Mouse (Mus musculus) midbrain, embryonic 12.5 days (tissue): Measurements from ENCODE around the gene Dhrs7c. TPM values are rescaled to one million over a fixed set of nuclear protein-coding genes. Genes with fewer than 3 reads are reported as not detected.

Experiments
- ATAC-seq: fragments of 200-750 bp; cut with Nextera tagmentation; 2 replicates; pipeline ENCODE4 v1.8.0; 2017; ENCODE audit warnings: low read depth, moderate TSS enrichment, moderate library complexity; ENCODE audit not compliant: low FRiP score
- H3K27ac ChIP-seq: fragments of 300-500 bp; sonication (generic); replicated peaks from 2 replicates; pipeline ENCODE4 v1.5.1; 2016; ENCODE audit warnings: mild to moderate bottlenecking
- H3K27me3 ChIP-seq: fragments of 300-500 bp; sonication (generic); 2 replicates; pipeline ENCODE4 v1.6.1; 2016; ENCODE audit warnings: mild to moderate bottlenecking
- H3K36me3 ChIP-seq: fragments of 300-500 bp; sonication (generic); 2 replicates; pipeline ENCODE4 v1.6.1; 2016
- H3K4me1 ChIP-seq: fragments of 300-500 bp; sonication (generic); 2 replicates; pipeline ENCODE4 v1.6.1; 2016
- H3K4me2 ChIP-seq: fragments of 300-500 bp; sonication (generic); replicated peaks from 2 replicates; pipeline ENCODE4 v1.6.1; 2016; ENCODE audit warnings: mild to moderate bottlenecking, moderate library complexity
- H3K4me3 ChIP-seq: fragments of 300-500 bp; sonication (generic); 2 replicates; pipeline ENCODE4 v1.5.1; 2016; ENCODE audit warnings: mild to moderate bottlenecking
- H3K9ac ChIP-seq: fragments of 300-500 bp; sonication (generic); replicated peaks from 2 replicates; pipeline ENCODE4 v1.6.1; 2016; ENCODE audit warnings: mild to moderate bottlenecking, moderate library complexity
- H3K9me3 ChIP-seq: fragments of 300-500 bp; sonication (generic); 2 replicates; pipeline ENCODE4 v1.6.1; 2016; ENCODE audit warnings: mild to moderate bottlenecking
- WGBS: fragments of 180-500 bp; shearing (Covaris S2); methylation state at CpG from one replicate; pipeline ENCODE4 v1.1.7; 2016; 5-methylcytosine and 5-hydroxymethylcytosine counted together
- polyA plus RNA-seq: library from polyadenylated mRNA; unstranded; fragments of >200 nt; fragmentation: Nextera tagmentation; extraction: Ambion mirVana; gene quantifications from 2 replicates; pipeline ENCODE4 v1.2.1, GENCODE M21; 2016

Dhrs7c gene
- polyA plus RNA-seq, 1 experiment from 2014 or later, result not detected

- no peak for ATAC-seq
- 80% methylated on average over 5 of the region's 5 CpGs for WGBS
- no peaks in the 10 kb centered on the region for H3K9me3 ChIP-seq
These were observed 10.1 kb downstream of the Dhrs7c start for GRCm38 (mm10) chr11:67808051-67808450.

GRCm38 (mm10) chr11:67811535-67811934 is 13.5 kb downstream of the Dhrs7c start:
- no peak for ATAC-seq
- Histone ChIP-seq H3K4me2 (no peak overlapping the region), H3K27ac (no peak overlapping the region), H3K27me3 (no peaks in the 10 kb centered on the region), H3K36me3 (no peaks in the 10 kb centered on the region), H3K4me3 (no peak overlapping the region), H3K9me3 (no peaks in the 10 kb centered on the region), H3K9ac (no peak overlapping the region), H3K4me1 (no peaks in the 10 kb centered on the region)
- 76% methylated on average over 6 of the region's 6 CpGs for WGBS

More at GRCm38 (mm10) chr11:67808051-67808450, 10.1 kb downstream of the Dhrs7c start:
- Histone ChIP-seq H3K36me3 (no peaks in the 10 kb centered on the region), H3K27ac (no peak overlapping the region), H3K4me3 (no peak overlapping the region), H3K27me3 (no peaks in the 10 kb centered on the region), H3K4me1 (no peaks in the 10 kb centered on the region), H3K4me2 (no peak overlapping the region), H3K9ac (no peak overlapping the region)

GRCm38 (mm10) chr11:67819604-67820003 is 21.6 kb downstream of the Dhrs7c start:
- WGBS, result 17% methylated on average over 5 of the region's 5 CpGs
- Histone ChIP-seq H3K4me2 (peak overlapping the region; percentile 34), H3K4me3 (no peak overlapping the region), H3K9ac (no peak overlapping the region), H3K4me1 (peaks cover 3% of the 10 kb centered on the region; the same call in 1 of the 2 replicates), H3K9me3 (no peaks in the 10 kb centered on the region), H3K27ac (no peak overlapping the region), H3K36me3 (no peaks in the 10 kb centered on the region), H3K27me3 (no peaks in the 10 kb centered on the region)
- no peak for ATAC-seq

- H3K27ac ChIP-seq, result no peak overlapping the region
- no peak for ATAC-seq
- no peaks in the 10 kb centered on the region for H3K27me3 ChIP-seq
- H3K9ac ChIP-seq, result no peak overlapping the region
- H3K4me2 ChIP-seq, result no peak overlapping the region
- H3K4me3 ChIP-seq, result no peak overlapping the region
- WGBS, result 30% methylated on average over 4 of the region's 4 CpGs
- H3K36me3 ChIP-seq, result no peaks in the 10 kb centered on the region
- H3K4me1 ChIP-seq, result peaks cover 3% of the 10 kb centered on the region; the same call in 1 of the 2 replicates
- no peaks in the 10 kb centered on the region for H3K9me3 ChIP-seq
These were observed 22.2 kb downstream of the Dhrs7c start for GRCm38 (mm10) chr11:67820221-67820620.

GRCm38 (mm10) chr11:67821560-67821959 is 23.6 kb downstream of the Dhrs7c start:
- Histone ChIP-seq H3K9me3 (no peaks in the 10 kb centered on the region), H3K4me2 (no peak overlapping the region), H3K4me3 (no peak overlapping the region), H3K27ac (no peak overlapping the region), H3K4me1 (peaks cover 3% of the 10 kb centered on the region; the same call in 1 of the 2 replicates), H3K27me3 (no peaks in the 10 kb centered on the region), H3K9ac (no peak overlapping the region), H3K36me3 (no peaks in the 10 kb centered on the region)
- 92% methylated on average over 6 of the region's 6 CpGs for WGBS
- no peak for ATAC-seq

GRCm38 (mm10) chr11:67828360-67829059 is 30.5 kb downstream of the Dhrs7c start:
- Histone ChIP-seq H3K36me3 (no peaks in the 10 kb centered on the region), H3K9me3 (no peaks in the 10 kb centered on the region)
- 64% methylated on average over 12 of the region's 12 CpGs for WGBS

GRCm38 (mm10) chr11:67829530-67829929 is 31.5 kb downstream of the Dhrs7c start:
- 0 out of 2 replicates have a peak, but pooled peaks cover 3% of the 10 kb centered on the region for H3K4me1 ChIP-seq
- no peak overlapping the region for H3K27ac ChIP-seq
- no peaks in the 10 kb centered on the region for H3K27me3 ChIP-seq
- no peaks in the 10 kb centered on the region for H3K36me3 ChIP-seq
- no peak for ATAC-seq
- no peak overlapping the region for H3K4me2 ChIP-seq
- 87% methylated on average over 6 of the region's 6 CpGs for WGBS
- no peaks in the 10 kb centered on the region for H3K9me3 ChIP-seq
- H3K4me3 ChIP-seq, result no peak overlapping the region
- H3K9ac ChIP-seq, result no peak overlapping the region

More at GRCm38 (mm10) chr11:67828360-67829059, 30.5 kb downstream of the Dhrs7c start:
- Histone ChIP-seq H3K4me3 (no peak overlapping the region), H3K4me2 (no peak overlapping the region), H3K27ac (no peak overlapping the region), H3K27me3 (no peaks in the 10 kb centered on the region), H3K9ac (no peak overlapping the region), H3K4me1 (0 out of 2 replicates have a peak, but pooled peaks cover 3% of the 10 kb centered on the region)
- ATAC-seq, result no peak

GRCm38 (mm10) chr11:67831820-67832219 is 33.8 kb downstream of the Dhrs7c start:
- no peak for ATAC-seq
- Histone ChIP-seq H3K27me3 (no peaks in the 10 kb centered on the region), H3K4me2 (no peak overlapping the region), H3K4me3 (no peak overlapping the region), H3K4me1 (0 out of 2 replicates have a peak, but pooled peaks cover 3% of the 10 kb centered on the region), H3K9me3 (no peaks in the 10 kb centered on the region), H3K27ac (no peak overlapping the region), H3K9ac (no peak overlapping the region), H3K36me3 (no peaks in the 10 kb centered on the region)
- WGBS, result 76% methylated on average over 5 of the region's 5 CpGs

GRCm38 (mm10) chr11:67835408-67836078 is 37.6 kb downstream of the Dhrs7c start:
- ATAC-seq, result no peak
- 97% methylated on average over 10 of the region's 10 CpGs for WGBS
- Histone ChIP-seq H3K27me3 (no peaks in the 10 kb centered on the region), H3K9ac (no peak overlapping the region), H3K36me3 (no peaks in the 10 kb centered on the region), H3K4me3 (no peak overlapping the region), H3K4me2 (no peak overlapping the region), H3K4me1 (no peaks in the 10 kb centered on the region), H3K27ac (no peak overlapping the region), H3K9me3 (no peaks in the 10 kb centered on the region)

GRCm38 (mm10) chr11:67839810-67840209 is 41.8 kb downstream of the Dhrs7c start:
- Histone ChIP-seq H3K27me3 (no peaks in the 10 kb centered on the region), H3K36me3 (no peaks in the 10 kb centered on the region), H3K27ac (no peak overlapping the region), H3K4me2 (no peak overlapping the region), H3K9me3 (no peaks in the 10 kb centered on the region), H3K4me3 (no peak overlapping the region), H3K4me1 (no peaks in the 10 kb centered on the region), H3K9ac (no peak overlapping the region)
- no peak for ATAC-seq
- WGBS, result 81% methylated on average over 1 of the region's 1 CpGs

- no peak for ATAC-seq
- no peaks in the 10 kb centered on the region for H3K9me3 ChIP-seq
- 87% methylated on average over 4 of the region's 4 CpGs for WGBS
These were observed 47.2 kb downstream of the Dhrs7c start for GRCm38 (mm10) chr11:67845193-67845592.

GRCm38 (mm10) chr11:67851770-67852169 is 53.8 kb downstream of the Dhrs7c start:
- WGBS, result 73% methylated on average over 5 of the region's 5 CpGs

More at GRCm38 (mm10) chr11:67845193-67845592, 47.2 kb downstream of the Dhrs7c start:
- H3K36me3 ChIP-seq, result no peaks in the 10 kb centered on the region
- no peaks in the 10 kb centered on the region for H3K27me3 ChIP-seq
- H3K9ac ChIP-seq, result no peak overlapping the region
- no peak overlapping the region for H3K27ac ChIP-seq
- no peak overlapping the region for H3K4me3 ChIP-seq
- no peaks in the 10 kb centered on the region for H3K4me1 ChIP-seq
- no peak overlapping the region for H3K4me2 ChIP-seq

More at GRCm38 (mm10) chr11:67851770-67852169, 53.8 kb downstream of the Dhrs7c start:
- Histone ChIP-seq H3K27me3 (no peaks in the 10 kb centered on the region), H3K9me3 (no peaks in the 10 kb centered on the region), H3K9ac (no peak overlapping the region), H3K4me1 (no peaks in the 10 kb centered on the region), H3K36me3 (no peaks in the 10 kb centered on the region), H3K4me3 (no peak overlapping the region), H3K4me2 (no peak overlapping the region), H3K27ac (no peak overlapping the region)
- ATAC-seq, result no peak
